Mouse (Mus musculus) heart, embryonic 13.5 days (tissue): ENCODE results near the gene Eno1. TPM values are rescaled to one million over a fixed set of nuclear protein-coding genes. Genes with fewer than 3 reads are reported as not detected.
"Not testable (repeated sequence)": the region's sequence is repeated elsewhere in the genome, so short reads cannot be mapped to it uniquely, and the experiment has no call there.

Source experiments
- ATAC-seq: fragments of 200-750 bp; cut with Nextera tagmentation; 2 replicates; pipeline ENCODE4 v1.8.0; 2017; ENCODE audit warnings: moderate TSS enrichment; ENCODE audit not compliant: insufficient number of reproducible peaks, low FRiP score, low TSS enrichment; ENCODE audit errors: extremely low read depth
- H3K27ac ChIP-seq: fragments of 300-500 bp; sonication (generic); replicated peaks from 2 replicates; pipeline ENCODE4 v1.5.1; 2015; ENCODE audit warnings: moderate library complexity, mild to moderate bottlenecking, inconsistent platforms
- H3K27me3 ChIP-seq: fragments of 300-500 bp; sonication (generic); replicated peaks from 2 replicates; pipeline ENCODE4 v1.6.1; 2015; ENCODE audit warnings: mild to moderate bottlenecking, inconsistent platforms
- H3K36me3 ChIP-seq: fragments of 300-500 bp; sonication (generic); 2 replicates; pipeline ENCODE4 v1.6.1; 2015; ENCODE audit warnings: mild to moderate bottlenecking, inconsistent platforms
- H3K4me1 ChIP-seq: fragments of 300-500 bp; sonication (generic); 2 replicates; pipeline ENCODE4 v1.6.1; 2015; ENCODE audit warnings: inconsistent platforms
- H3K4me2 ChIP-seq: fragments of 300-500 bp; sonication (generic); 2 replicates; pipeline ENCODE4 v1.6.1; 2015; ENCODE audit warnings: inconsistent platforms, mild to moderate bottlenecking, moderate library complexity
- H3K4me3 ChIP-seq: fragments of 300-500 bp; sonication (generic); 2 replicates; pipeline ENCODE4 v1.5.1; 2015; ENCODE audit warnings: moderate library complexity, mild to moderate bottlenecking, inconsistent platforms
- H3K9ac ChIP-seq: fragments of 300-500 bp; sonication (generic); 2 replicates; pipeline ENCODE4 v1.6.1; 2015; ENCODE audit warnings: inconsistent platforms, mild to moderate bottlenecking, moderate library complexity
- H3K9me3 ChIP-seq: fragments of 300-500 bp; sonication (generic); 2 replicates; pipeline ENCODE4 v1.6.1; 2016; ENCODE audit warnings: inconsistent platforms
- WGBS: fragments of 180-500 bp; shearing (Covaris S2); methylation state at CpG from one replicate; pipeline ENCODE4 v1.1.7; 2015; ENCODE audit warnings: mixed read lengths; 5-methylcytosine and 5-hydroxymethylcytosine counted together
- polyA plus RNA-seq: library from polyadenylated mRNA; unstranded; fragments of >200 nt; fragmentation: Nextera tagmentation; extraction: Ambion mirVana; gene quantifications from 2 replicates; pipeline ENCODE4 v1.2.1, GENCODE M21; 2015

Eno1 gene
- polyA plus RNA-seq, 1 experiment from 2014 or later = 1,911 TPM

GRCm38 (mm10) chr4:150282631-150283334 is 46.3 kb downstream of the Eno1 start:
- Histone ChIP-seq H3K9ac (peak overlapping the region; percentile 100), H3K4me2 (peak overlapping the region; percentile 90), H3K4me3 (peak overlapping the region; percentile 93), H3K27me3 (no peaks in the 10 kb centered on the region), H3K9me3 (no peaks in the 10 kb centered on the region), H3K27ac (peak overlapping the region; percentile 96), H3K4me1 (peaks cover 34% of the 10 kb centered on the region), H3K36me3 (no peaks in the 10 kb centered on the region; the same call in 1 of the 2 replicates)
- no peak for ATAC-seq
- 10% methylated on average over 5 of the region's 5 CpGs for WGBS

GRCm38 (mm10) chr4:150283335-150283638 is 46.8 kb downstream of the Eno1 start:
- Histone ChIP-seq H3K36me3 (no peaks in the 10 kb centered on the region; the same call in 1 of the 2 replicates), H3K4me3 (peak overlapping the region; percentile 93), H3K27me3 (no peaks in the 10 kb centered on the region), H3K9ac (peak overlapping the region; percentile 100), H3K4me2 (peak overlapping the region; percentile 90), H3K9me3 (no peaks in the 10 kb centered on the region), H3K27ac (peak overlapping the region; percentile 96), H3K4me1 (peaks cover 38% of the 10 kb centered on the region)
- ATAC-seq = no peak
- WGBS = 13% methylated on average over 2 of the region's 2 CpGs

GRCm38 (mm10) chr4:150283993-150284392 is 47.5 kb downstream of the Eno1 start:
- peak overlapping the region; percentile 100 for H3K9ac ChIP-seq
- peak overlapping the region; percentile 90 for H3K4me2 ChIP-seq

GRCm38 (mm10) chr4:150286980-150287379 is 50.5 kb downstream of the Eno1 start:
- no peak for ATAC-seq
- H3K4me1 ChIP-seq = peaks cover 53% of the 10 kb centered on the region
- WGBS = 82% methylated on average over 8 of the region's 8 CpGs
- H3K9me3 ChIP-seq = peaks cover 4% of the 10 kb centered on the region; the same call in 1 of the 2 replicates
- no peaks in the 10 kb centered on the region for H3K27me3 ChIP-seq
- H3K36me3 ChIP-seq = peaks cover 16% of the 10 kb centered on the region
- H3K27ac ChIP-seq = no peak overlapping the region
- H3K9ac ChIP-seq = no peak overlapping the region
- no peak overlapping the region for H3K4me2 ChIP-seq
- H3K4me3 ChIP-seq = no peak overlapping the region

More at GRCm38 (mm10) chr4:150283993-150284392, 47.5 kb downstream of the Eno1 start:
- no peak for ATAC-seq
- Histone ChIP-seq H3K27ac (no peak overlapping the region), H3K4me3 (peak overlapping the region; percentile 93), H3K36me3 (no peaks in the 10 kb centered on the region; the same call in 1 of the 2 replicates), H3K4me1 (peaks cover 45% of the 10 kb centered on the region), H3K9me3 (no peaks in the 10 kb centered on the region), H3K27me3 (no peaks in the 10 kb centered on the region)
- WGBS = 22% methylated on average over 6 of the region's 6 CpGs

GRCm38 (mm10) chr4:150287463-150287862 is 50.9 kb downstream of the Eno1 start:
- not testable (repeated sequence) for H3K4me2 ChIP-seq, H3K9me3 ChIP-seq, H3K27me3 ChIP-seq, H3K4me3 ChIP-seq, ATAC-seq, H3K27ac ChIP-seq, H3K9ac ChIP-seq
- 79% methylated on average over 1 of the region's 1 CpGs for WGBS
- Histone ChIP-seq H3K36me3 (peaks cover 20% of the 10 kb centered on the region), H3K4me1 (peaks cover 53% of the 10 kb centered on the region)

- ATAC-seq = no peak
- H3K4me3 ChIP-seq = no peak overlapping the region
Observed at GRCm38 (mm10) chr4:150291900-150292299, 55.4 kb downstream of the Eno1 start.

GRCm38 (mm10) chr4:150294870-150295269 is 58.3 kb downstream of the Eno1 start:
- Histone ChIP-seq H3K9ac (no peak overlapping the region), H3K4me2 (no peak overlapping the region), H3K4me1 (peaks cover 7% of the 10 kb centered on the region), H3K36me3 (peaks cover 28% of the 10 kb centered on the region), H3K9me3 (peaks cover 4% of the 10 kb centered on the region; the same call in 1 of the 2 replicates), H3K4me3 (no peak overlapping the region), H3K27ac (no peak overlapping the region), H3K27me3 (no peaks in the 10 kb centered on the region)
- 88% methylated on average over 7 of the region's 7 CpGs for whole genome bisulfite sequencing
- no peak for ATAC-seq

More at GRCm38 (mm10) chr4:150291900-150292299, 55.4 kb downstream of the Eno1 start:
- Histone ChIP-seq H3K9me3 (peaks cover 4% of the 10 kb centered on the region; the same call in 1 of the 2 replicates), H3K9ac (no peak overlapping the region), H3K4me1 (peaks cover 25% of the 10 kb centered on the region), H3K4me2 (no peak overlapping the region), H3K27ac (no peak overlapping the region), H3K27me3 (no peaks in the 10 kb centered on the region), H3K36me3 (peaks cover 28% of the 10 kb centered on the region)
- WGBS = 92% methylated on average over 3 of the region's 3 CpGs

GRCm38 (mm10) chr4:150295966-150296365 is 59.4 kb downstream of the Eno1 start:
- H3K9me3 ChIP-seq = peaks cover 4% of the 10 kb centered on the region; the same call in 1 of the 2 replicates
- no peak overlapping the region for H3K9ac ChIP-seq
- no peak for ATAC-seq
- H3K4me2 ChIP-seq = no peak overlapping the region
- no peak overlapping the region for H3K27ac ChIP-seq
- peaks cover 7% of the 10 kb centered on the region for H3K4me1 ChIP-seq
- H3K4me3 ChIP-seq = no peak overlapping the region
- H3K27me3 ChIP-seq = no peaks in the 10 kb centered on the region
- peaks cover 22% of the 10 kb centered on the region for H3K36me3 ChIP-seq
- WGBS = 93% methylated on average over 7 of the region's 7 CpGs

Other genes with a start within 250 kb of the Eno1 start
- gene H6pd, start 227.7 kb upstream of the Eno1 start, polyA plus RNA-seq = 10.2 and 10.6 TPM in 2 replicates
- gene Gpr157, start 149.4 kb upstream of the Eno1 start, polyA plus RNA-seq = 2.6 and 2.7 TPM in 2 replicates
- gene Slc2a5, start 117.4 kb upstream of the Eno1 start, polyA plus RNA-seq = 1.1 and 1.9 TPM in 2 replicates
- gene Slc2a7, start 87.7 kb upstream of the Eno1 start, polyA plus RNA-seq = not detected in 2 replicates
- not detected in 2 replicates for gene Car6, start 35.4 kb upstream of the Eno1 start, polyA plus RNA-seq
- 18.1 and 19.9 TPM in 2 replicates for gene Rere, start 44.9 kb downstream of the Eno1 start, polyA plus RNA-seq